ENCODE assay signal across 12 mouse cellular contexts in genomic region chr14:73231286-73231982, GRCm38 (mm10). TPM values are rescaled to one million over a fixed set of nuclear protein-coding genes. Genes with fewer than 3 reads are reported as not detected.
DNase-seq lines count a peak whose midpoint lies in the region; ATAC-seq and TF ChIP-seq lines count a peak whose summit lies in the region.
"Had no signal": no experiment of that assay in that cellular context is flagged by ENCODE, and none has a peak within 500 bp of the region (broad histone marks: within the 10 kb centered on the region; RNA-seq: fewer than 3 reads in every experiment).

No protein-coding gene starts in this region.

- H3K27me3 ChIP-seq in heart, embryonic 10.5 days (ENCODE audit: insufficient read depth, poor library complexity, severe bottlenecking), result no peaks in the 10 kb centered on the region
- no peaks in the 10 kb centered on the region for H3K27me3 ChIP-seq in midbrain, embryonic 11.5 days (ENCODE audit: control insufficient read depth, insufficient read depth, low read length)
- no peaks in the 10 kb centered on the region for H3K27me3 ChIP-seq in midbrain, embryonic 16.5 days (ENCODE audit: control insufficient read depth, insufficient read depth, low read depth, low read length)
- no peaks in the 10 kb centered on the region for H3K27me3 ChIP-seq in stomach, postnatal 0 days (ENCODE audit: control insufficient read depth, insufficient read depth, low read length)
- H3K27me3 ChIP-seq in cerebellum, adult 2 months (ENCODE audit: control insufficient read depth, insufficient read depth, low read length), result no peaks in the 10 kb centered on the region
- H3K27me3 ChIP-seq: liver, embryonic 13.5 days had no signal

- no peak overlapping the region for H3K27ac ChIP-seq in heart, embryonic 10.5 days
- H3K27ac ChIP-seq in midbrain, embryonic 11.5 days (ENCODE audit: low read depth, low read length), result 0 out of 2 replicates have a peak overlapping the region, but pooled peaks have one; percentile 20
- H3K27ac ChIP-seq in midbrain, embryonic 16.5 days (ENCODE audit: low read length), result no peak overlapping the region
- 0 out of 2 replicates have a peak overlapping the region, but pooled peaks have one; percentile 8 for H3K27ac ChIP-seq in stomach, postnatal 0 days (replicated peaks)
- no peak overlapping the region for H3K27ac ChIP-seq in cerebellum, adult 2 months (ENCODE audit: insufficient read depth, low read length)
- H3K27ac ChIP-seq: liver, embryonic 13.5 days had no signal

- no peak for TF ChIP-seq EP300 in stomach, postnatal 0 days (optimal IDR thresholded peaks at IDR 0.05)

- no peak overlapping the region for H3K9ac ChIP-seq in midbrain, embryonic 11.5 days (ENCODE audit: low read length)
- no peak overlapping the region for H3K9ac ChIP-seq in midbrain, embryonic 16.5 days (ENCODE audit: low read depth, low read length)
- H3K9ac ChIP-seq in stomach, postnatal 0 days (ENCODE audit: low read length), result no peak overlapping the region
- H3K9ac ChIP-seq: liver, embryonic 13.5 days had no signal

- no peak for ATAC-seq in midbrain, embryonic 11.5 days (ENCODE audit: low FRiP score)
- ATAC-seq in midbrain, embryonic 16.5 days, result no peak
- ATAC-seq in stomach, postnatal 0 days (ENCODE audit: low FRiP score, low TSS enrichment), result no peak
- ATAC-seq in megakaryocyte-erythroid progenitor cell, adult 5-6 weeks (replicated peaks; ENCODE audit: low FRiP score, low TSS enrichment, poor library complexity, severe bottlenecking), result no peak

- peaks cover 14% of the 10 kb centered on the region for H3K4me1 ChIP-seq in heart, embryonic 10.5 days
- peaks cover 10% of the 10 kb centered on the region; the same call in 1 of the 2 replicates for H3K4me1 ChIP-seq in midbrain, embryonic 11.5 days (ENCODE audit: control insufficient read depth, insufficient read depth, low read length)
- H3K4me1 ChIP-seq in midbrain, embryonic 16.5 days (ENCODE audit: control insufficient read depth, insufficient read depth, low read length), result peaks cover 7% of the 10 kb centered on the region
- peaks cover 3% of the 10 kb centered on the region for H3K4me1 ChIP-seq in stomach, postnatal 0 days (replicated peaks; ENCODE audit: control insufficient read depth, insufficient read depth)
- H3K4me1 ChIP-seq in cerebellum, adult 2 months (ENCODE audit: control insufficient read depth, insufficient read depth, low read length), result peaks cover 1% of the 10 kb centered on the region

- no peak overlapping the region for H3K4me3 ChIP-seq in heart, embryonic 10.5 days
- no peak overlapping the region for H3K4me3 ChIP-seq in midbrain, embryonic 11.5 days (ENCODE audit: low read depth, low read length)
- no peak overlapping the region for H3K4me3 ChIP-seq in midbrain, embryonic 16.5 days (ENCODE audit: low read depth, low read length)
- no peak overlapping the region for H3K4me3 ChIP-seq in stomach, postnatal 0 days (ENCODE audit: low read depth, low read length)
- H3K4me3 ChIP-seq in cerebellum, adult 2 months (replicated peaks; ENCODE audit: insufficient read depth, low read depth, low read length), result no peak overlapping the region
- H3K4me3 ChIP-seq: liver, embryonic 13.5 days had no signal

- TF ChIP-seq POLR2A in cerebellum, adult 2 months (IDR thresholded peaks at IDR 0.05; ENCODE audit: borderline replicate concordance, insufficient read depth, low read length), result no peak

- no peak for TF ChIP-seq CTCF in stomach, postnatal 0 days (IDR thresholded peaks at IDR 0.05; ENCODE audit: low read depth)
- no peak for TF ChIP-seq CTCF in cerebellum, adult 2 months (IDR thresholded peaks at IDR 0.05; ENCODE audit: borderline replicate concordance, insufficient read depth, low read depth, low read length)

- peak; percentile 34 to 53 for DNase-seq in heart, adult 9 months (ENCODE audit: low spot score in 2 of 2)
- no peak for DNase-seq in heart, embryonic 10.5 days (ENCODE audit: low spot score)
- no peak for DNase-seq in midbrain, embryonic 11.5 days (ENCODE audit: low spot score, missing footprints)
- peak; percentile 35 for DNase-seq in forelimb bud, embryonic 11.5 days (ENCODE audit: low read depth, low spot score)
- no peak for DNase-seq in stomach, postnatal 0 days (ENCODE audit: low spot score)
- DNase-seq in cerebellum, adult 2 months, result no peak
- DNase-seq: adrenal gland, adult 2 months; cerebellum, postnatal 14 days; kidney, postnatal 25 days; liver, embryonic 13.5 days had no signal

- no peak overlapping the region for H3K4me2 ChIP-seq in midbrain, embryonic 11.5 days
- no peak overlapping the region for H3K4me2 ChIP-seq in midbrain, embryonic 16.5 days (ENCODE audit: low read length)
- H3K4me2 ChIP-seq in stomach, postnatal 0 days (replicated peaks; ENCODE audit: low read depth), result no peak overlapping the region
- H3K4me2 ChIP-seq: liver, embryonic 13.5 days had no signal

- 47% methylated on average over 5 of the region's 5 CpGs for WGBS in heart, embryonic 10.5 days
- WGBS in midbrain, embryonic 11.5 days, result 22% methylated on average over 5 of the region's 5 CpGs
- 26% methylated on average over 5 of the region's 5 CpGs for WGBS in midbrain, embryonic 16.5 days
- 32% methylated on average over 5 of the region's 5 CpGs for WGBS in stomach, postnatal 0 days
- 60% methylated on average over 5 of the region's 5 CpGs for WGBS in cerebellum, adult 2 months

- no peaks in the 10 kb centered on the region for H3K36me3 ChIP-seq in heart, embryonic 10.5 days
- no peaks in the 10 kb centered on the region for H3K36me3 ChIP-seq in midbrain, embryonic 11.5 days (ENCODE audit: control insufficient read depth, insufficient read depth, low read length)
- H3K36me3 ChIP-seq in midbrain, embryonic 16.5 days (ENCODE audit: control insufficient read depth, insufficient read depth, low read length), result no peaks in the 10 kb centered on the region
- no peaks in the 10 kb centered on the region for H3K36me3 ChIP-seq in stomach, postnatal 0 days (ENCODE audit: control insufficient read depth, insufficient read depth, low read length)

- H3K9me3 ChIP-seq in heart, embryonic 10.5 days, result no peaks in the 10 kb centered on the region
- no peaks in the 10 kb centered on the region for H3K9me3 ChIP-seq in midbrain, embryonic 11.5 days (ENCODE audit: control insufficient read depth, low read length)
- no peaks in the 10 kb centered on the region for H3K9me3 ChIP-seq in midbrain, embryonic 16.5 days (replicated peaks; ENCODE audit: control insufficient read depth, low read length, poor library complexity, severe bottlenecking)
- no peaks in the 10 kb centered on the region for H3K9me3 ChIP-seq in stomach, postnatal 0 days (ENCODE audit: control insufficient read depth, low read length)
- H3K9me3 ChIP-seq: liver, embryonic 13.5 days had no signal

RNA-seq across cellular contexts. Expression of gene Lpar6, which starts 6.3 kb away (rescaled TPM):
- polyA plus RNA-seq in heart, embryonic 10.5 days (2016; fragmentation: Nextera tagmentation; extraction: Ambion mirVana), result 8.2 and 11.2 TPM in 2 replicates
- polyA plus RNA-seq in midbrain, embryonic 11.5 days (2014; fragmentation: Nextera tagmentation; extraction: Ambion mirVana), result 17.7 and 17.8 TPM in 2 replicates
- polyA plus RNA-seq in midbrain, embryonic 16.5 days (2015; fragmentation: Nextera tagmentation; extraction: Ambion mirVana), result 2.8 and 3.5 TPM in 2 replicates
- 12.2 and 12.4 TPM in 2 replicates for polyA plus RNA-seq in stomach, postnatal 0 days (2015; fragmentation: Nextera tagmentation; extraction: Ambion mirVana)
- total RNA-seq in megakaryocyte-erythroid progenitor cell, adult 5-6 weeks (2014; fragmentation: Nextera tagmentation), result 0.76 and 1.9 TPM in 2 replicates
- 0.94 and 4.3 TPM in 2 replicates for total RNA-seq in megakaryocyte-erythroid progenitor cell, adult 5-6 weeks (2017)
- 2.4 and 2.7 TPM in 2 replicates for polyA plus RNA-seq in cerebellum, adult 2 months (2012; rRNA removed)

Comparison
In these comparisons a context has a peak if more than half of its experiments do, and no peak if none do; other contexts are left out.
1. DNase-seq: peak in heart, adult 9 months (2 of 2) and forelimb bud, embryonic 11.5 days (single experiment); none in heart, embryonic 10.5 days (single experiment), midbrain, embryonic 11.5 days (single experiment), stomach, postnatal 0 days (single experiment) and cerebellum, adult 2 months (0 of 2).
2. H3K27ac ChIP-seq: peak in midbrain, embryonic 11.5 days (single experiment) and stomach, postnatal 0 days (single experiment); none in heart, embryonic 10.5 days (single experiment), midbrain, embryonic 16.5 days (single experiment) and cerebellum, adult 2 months (single experiment).